Mouse (Mus musculus) lung, postnatal 10 days (tissue): ENCODE data around the gene Dcpp1.
"Not testable (repeated sequence)": the region's sequence is repeated elsewhere in the genome, so short reads cannot be mapped to it uniquely, and the experiment has no call there.

ENCODE experiments used
- DNase-seq: peaks from one replicate; pipeline ENCODE4 v3.0.0; 2021

Gene Dcpp1

DNA sequence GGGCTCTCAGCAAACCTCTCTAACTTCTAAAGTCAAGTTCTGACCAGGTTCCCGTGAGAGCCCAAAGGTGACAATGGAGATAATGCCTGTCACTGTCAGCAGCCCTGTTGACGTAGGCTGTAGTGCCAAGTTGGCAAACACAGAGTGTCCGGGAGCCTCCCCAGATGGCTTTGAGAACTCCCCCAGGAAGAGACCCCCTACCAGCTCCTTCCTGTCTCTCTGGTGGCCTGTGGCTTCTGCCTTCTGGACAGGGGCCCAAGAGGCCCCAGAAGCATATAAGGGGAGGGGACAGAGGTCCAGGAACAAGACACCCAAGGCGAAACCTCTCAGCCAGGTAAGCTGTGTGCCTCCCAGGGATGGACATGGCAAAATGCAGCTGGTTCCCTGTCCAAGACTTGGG lies at the start of gene Dcpp1, which contains the start of gene Dcpp2:
Gene Dcpp1 (plus strand): TSS at position 301 of the 400 bp plus-strand sequence.
Gene Dcpp2 (plus strand): TSS at position 305 of the 400 bp plus-strand sequence.
- DNase-seq, result not testable (repeated sequence)

DNA sequence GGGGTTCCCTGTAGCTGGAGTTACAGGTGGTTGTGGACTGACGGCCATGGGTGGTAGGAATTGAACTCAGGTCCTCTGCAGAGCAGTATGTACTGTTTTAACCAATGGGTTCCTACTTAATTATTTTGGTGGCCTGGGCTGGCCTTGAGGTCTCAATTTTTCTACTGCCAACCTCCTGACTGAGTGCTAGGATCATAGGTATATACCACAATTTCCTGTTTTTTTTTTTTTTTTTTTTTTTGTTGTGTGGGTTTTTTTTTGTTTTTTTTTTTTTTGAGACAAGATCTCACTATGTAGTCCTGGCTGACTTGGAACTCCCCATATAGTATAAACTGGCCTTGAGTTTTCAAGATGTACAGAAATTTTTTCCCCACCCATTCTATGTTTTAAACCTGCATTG lies 49.5 kb upstream of the Dcpp1 start:
- DNase-seq, result no peak

DNA sequence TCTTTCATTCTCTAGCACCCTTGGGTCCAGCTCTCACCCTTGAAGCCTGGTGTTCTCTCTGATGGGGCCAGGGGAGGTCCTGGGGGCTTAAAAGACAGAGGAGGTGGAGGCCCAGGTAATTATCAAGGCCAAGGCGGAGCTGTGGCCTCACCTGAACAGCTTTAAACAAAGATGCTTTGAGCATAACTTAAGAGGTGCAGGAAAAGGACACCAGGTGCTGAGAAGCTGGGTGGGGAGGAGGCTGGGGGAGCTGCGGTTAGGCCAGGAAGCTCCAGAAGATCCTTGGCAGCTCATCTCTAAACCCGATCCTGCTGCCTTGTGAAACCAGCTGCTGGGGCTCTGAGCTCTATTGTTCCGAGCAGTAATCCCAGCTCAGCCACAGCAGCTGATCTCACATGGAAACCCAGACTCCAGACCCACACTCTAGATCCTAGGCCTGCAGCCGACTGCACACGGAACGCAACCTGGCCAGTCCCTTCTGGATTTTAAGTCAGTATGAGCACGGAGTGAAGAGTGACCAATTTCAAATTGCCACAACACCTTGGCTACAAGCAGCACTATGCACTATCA lies 44.6 kb upstream of the Dcpp1 start, which contains the start of gene Prss33:
Gene Prss33 (minus strand): TSS at position 51 of the 570 bp plus-strand sequence.
- no peak for DNase-seq

DNA sequence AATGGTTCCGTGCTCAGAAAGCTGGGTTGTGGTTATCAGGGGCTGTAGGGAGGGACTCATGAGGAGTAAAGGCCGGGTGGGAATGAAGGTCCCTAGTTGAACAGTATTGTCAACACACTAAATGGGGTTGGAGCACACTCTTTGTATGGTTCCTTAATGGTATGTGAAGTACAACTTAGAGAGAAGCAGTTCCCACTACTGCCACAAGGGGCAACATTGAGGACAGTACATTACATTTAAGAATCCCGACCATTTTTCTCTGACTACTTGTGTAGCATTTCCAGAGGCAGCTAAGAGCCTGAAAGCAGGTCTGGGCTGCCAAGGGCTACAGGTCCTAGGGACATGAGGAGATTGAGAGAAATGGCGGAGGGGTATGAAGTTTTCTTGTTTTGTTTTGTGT lies 39.5 kb upstream of the Dcpp1 start:
- DNase-seq, result peak; percentile 75

GRCm38 (mm10) chr17:23843141-23843811 lies 37.4 kb upstream of the Dcpp1 start:
- DNase-seq, result no peak

- DNase-seq, result peak; percentile 71
Measured at GRCm38 (mm10) chr17:23843812-23844273, 36.8 kb upstream of the Dcpp1 start, which contains the start of the genes Prss32 and Prss41. Gene Prss32 (plus strand): TSS chr17:23843855. Gene Prss41 (minus strand): TSS chr17:23844172.

DNA sequence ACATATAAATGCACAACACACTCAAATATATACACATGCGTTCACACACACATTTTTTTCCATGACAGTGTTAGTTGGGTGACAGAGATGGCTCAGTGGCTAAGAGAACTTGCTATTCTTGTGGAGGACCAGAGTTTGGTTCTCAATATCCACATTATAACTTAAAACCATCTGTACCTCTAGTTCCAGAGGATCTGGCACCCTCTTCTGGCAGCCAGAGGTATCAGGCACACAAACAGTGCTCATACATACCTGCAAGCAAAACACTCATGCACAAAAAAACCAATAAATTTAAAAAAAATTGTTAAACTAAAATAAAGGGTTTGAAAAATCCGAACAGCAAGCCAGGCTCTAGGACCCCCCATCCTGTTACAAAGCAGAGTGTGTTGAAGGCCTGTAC lies 30.6 kb upstream of the Dcpp1 start:
- no peak for DNase-seq

DNA sequence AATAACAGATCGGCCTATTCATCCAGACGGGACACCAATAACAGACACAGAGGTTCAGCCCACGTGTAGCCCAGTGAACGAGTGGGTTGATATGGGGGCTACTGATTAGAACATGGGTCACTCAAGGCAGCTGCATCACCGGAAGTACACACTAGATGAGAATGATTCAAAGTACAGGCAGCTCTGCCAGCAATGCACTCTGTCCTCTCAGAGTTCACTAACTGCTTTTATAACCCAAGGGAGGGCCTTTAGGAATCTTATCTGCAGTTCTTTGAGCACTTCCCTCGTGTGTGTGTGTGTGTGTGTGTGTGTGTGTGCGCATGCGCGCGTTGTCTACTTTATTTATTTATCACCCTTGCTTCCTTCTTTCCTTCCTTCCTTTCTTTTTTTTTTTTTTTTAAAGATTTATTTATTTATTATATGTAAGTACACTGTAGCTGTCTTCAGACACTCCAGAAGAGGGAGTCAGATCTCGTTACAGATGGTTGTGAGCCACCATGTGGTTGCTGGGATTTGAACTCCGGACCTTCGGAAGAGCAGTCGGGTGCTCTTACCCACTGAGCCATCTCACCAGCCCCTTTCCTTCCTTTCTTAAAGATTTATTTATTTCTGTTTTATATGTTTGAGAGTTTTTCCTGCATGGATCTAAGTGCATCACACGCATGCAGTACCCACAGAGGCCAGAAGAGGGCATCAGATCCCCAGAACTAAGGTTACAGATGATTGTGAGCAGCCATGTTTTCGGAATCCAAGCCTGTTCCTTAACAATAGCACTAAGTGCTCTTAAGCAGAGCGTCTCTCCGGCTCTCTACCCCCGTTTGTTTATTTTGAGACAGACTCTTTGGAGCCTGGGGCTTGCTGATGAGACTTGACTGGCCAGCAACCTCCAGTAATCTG lies 29.6 kb upstream of the Dcpp1 start:
- DNase-seq, result peak; percentile 83

DNA sequence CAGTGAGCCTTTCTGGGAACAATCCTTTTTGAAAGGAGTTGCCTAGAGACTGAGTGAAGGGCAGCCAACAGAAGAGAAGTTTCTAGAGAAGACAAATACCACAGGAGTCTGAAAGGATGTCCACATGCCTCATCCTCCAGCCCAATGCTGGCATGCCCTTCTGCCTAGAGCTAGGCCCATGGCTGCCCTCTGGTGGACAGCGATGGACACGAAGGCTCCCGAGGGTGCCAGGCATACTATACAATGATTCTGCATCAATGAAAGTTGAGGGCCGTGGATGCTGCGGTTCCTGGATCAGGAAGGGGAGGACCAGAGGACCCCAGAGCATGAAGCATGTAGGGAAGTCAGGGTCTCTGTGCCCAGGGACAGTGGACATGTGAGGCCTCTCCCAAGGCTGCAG lies 27.4 kb upstream of the Dcpp1 start:
- peak; percentile 75 for DNase-seq

DNA sequence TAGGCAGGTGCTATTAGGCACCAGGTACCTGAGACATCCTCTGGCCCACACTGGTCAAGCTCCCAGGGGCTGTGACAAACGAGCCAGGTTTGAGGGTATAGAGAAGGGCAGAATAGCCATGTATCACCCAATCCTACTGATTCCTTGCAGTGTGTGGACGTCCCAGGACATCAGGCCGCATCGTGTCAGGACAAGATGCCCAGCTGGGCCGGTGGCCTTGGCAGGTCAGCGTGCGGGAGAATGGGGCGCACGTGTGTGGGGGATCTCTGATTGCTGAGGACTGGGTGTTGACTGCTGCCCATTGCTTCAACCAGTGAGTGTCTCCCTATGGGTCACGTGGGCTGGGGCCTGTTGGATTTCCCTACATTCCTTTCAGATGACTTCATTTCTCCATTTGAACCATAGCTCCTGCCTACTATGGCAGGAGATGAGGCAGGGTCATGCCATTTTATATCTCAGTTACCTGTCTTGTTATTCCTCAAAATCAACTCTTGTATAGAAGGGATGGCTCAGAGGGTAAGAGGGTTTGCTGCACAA lies 26.4 kb upstream of the Dcpp1 start:
- DNase-seq, result no peak

- DNase-seq, result no peak
Measured at GRCm38 (mm10) chr17:23857193-23857592, 23.5 kb upstream of the Dcpp1 start.

DNA sequence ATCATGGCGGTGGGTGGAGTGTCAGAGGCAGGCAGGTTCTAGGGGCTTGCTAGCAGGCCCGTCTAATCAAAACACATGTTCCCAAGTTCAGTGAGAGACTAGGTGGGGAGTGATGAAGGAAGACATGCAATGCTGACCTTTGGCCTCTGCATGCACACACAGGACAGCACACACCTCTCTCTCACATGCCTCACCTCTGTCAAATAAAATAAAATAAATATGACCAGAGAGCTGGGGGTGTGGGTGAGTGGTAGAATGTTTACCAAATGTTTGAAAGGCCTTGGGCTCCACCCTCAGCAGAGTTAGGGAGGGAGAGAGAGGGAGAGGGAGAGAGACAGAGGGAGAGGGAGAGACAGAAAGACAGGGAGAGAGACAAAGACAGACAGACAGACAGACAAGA lies 22.8 kb upstream of the Dcpp1 start:
- DNase-seq, result no peak

- DNase-seq, result no peak
Measured at GRCm38 (mm10) chr17:23862926-23863325, 17.8 kb upstream of the Dcpp1 start.

- DNase-seq, result no peak
Measured at GRCm38 (mm10) chr17:23867756-23868155, 12.9 kb upstream of the Dcpp1 start, which contains the start of gene Prss21. Gene Prss21 (plus strand): TSS chr17:23868056.

DNA sequence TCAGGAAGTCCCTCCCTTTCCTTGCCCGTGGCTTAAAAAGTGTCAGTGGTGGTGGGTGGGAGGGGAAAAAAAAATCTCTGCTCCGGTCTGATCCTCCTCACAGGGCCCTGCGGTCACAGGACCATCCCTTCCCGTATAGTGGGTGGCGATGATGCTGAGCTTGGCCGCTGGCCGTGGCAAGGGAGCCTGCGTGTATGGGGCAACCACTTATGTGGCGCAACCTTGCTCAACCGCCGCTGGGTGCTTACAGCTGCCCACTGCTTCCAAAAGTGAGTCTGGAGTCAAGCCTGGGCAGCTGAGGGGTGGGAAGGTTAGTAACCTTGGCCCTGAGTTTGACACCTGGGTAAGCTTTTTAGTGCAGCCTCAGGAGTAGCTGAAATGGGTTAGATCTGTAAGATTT lies 12.2 kb upstream of the Dcpp1 start:
- DNase-seq, result no peak

DNA sequence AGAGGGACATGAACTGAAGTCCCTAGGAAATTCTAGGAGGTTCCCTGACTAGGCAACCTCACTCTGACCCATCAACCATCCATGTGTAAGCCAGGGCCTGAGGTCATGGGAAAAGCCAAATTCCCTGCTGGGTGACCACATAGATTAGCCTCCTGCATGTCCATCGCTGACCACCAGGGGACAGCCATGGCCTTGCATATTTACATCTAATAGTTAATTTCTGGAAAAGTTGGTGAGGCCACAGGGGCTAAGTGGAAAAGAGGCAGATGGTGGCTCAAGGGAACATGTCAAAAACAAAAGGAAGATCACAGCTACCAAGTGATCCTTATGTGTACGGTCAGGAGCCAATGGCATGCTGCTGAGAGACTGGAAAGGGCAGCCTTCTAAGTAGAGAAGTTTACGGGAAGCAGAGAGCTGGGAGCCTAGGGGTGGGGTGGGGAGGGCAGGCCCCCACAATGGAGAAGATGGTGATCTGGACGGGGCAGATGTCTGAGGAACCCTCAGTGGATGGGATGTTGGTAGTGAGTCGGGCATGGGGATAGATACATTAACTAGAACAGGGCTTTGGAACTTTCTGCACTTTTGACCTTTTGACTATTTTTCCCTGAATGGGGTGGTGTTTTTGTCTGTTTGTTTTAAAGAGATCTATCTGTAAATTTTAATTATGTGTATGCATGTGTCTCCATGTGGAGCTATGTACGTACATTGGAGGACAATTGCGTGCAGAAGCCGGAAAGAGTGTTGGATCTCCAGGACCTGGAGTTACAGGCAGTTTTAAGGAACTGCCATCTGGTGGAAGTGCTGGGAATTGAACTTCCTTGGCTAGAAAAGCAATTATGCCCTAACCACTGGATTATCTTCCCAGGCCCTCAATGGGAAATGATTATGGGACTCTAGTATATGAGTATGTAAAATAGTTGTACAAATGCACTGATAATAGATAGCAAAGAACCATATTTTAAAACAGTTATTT lies 6.5 kb upstream of the Dcpp1 start:
- peak; percentile 83 for DNase-seq

DNA sequence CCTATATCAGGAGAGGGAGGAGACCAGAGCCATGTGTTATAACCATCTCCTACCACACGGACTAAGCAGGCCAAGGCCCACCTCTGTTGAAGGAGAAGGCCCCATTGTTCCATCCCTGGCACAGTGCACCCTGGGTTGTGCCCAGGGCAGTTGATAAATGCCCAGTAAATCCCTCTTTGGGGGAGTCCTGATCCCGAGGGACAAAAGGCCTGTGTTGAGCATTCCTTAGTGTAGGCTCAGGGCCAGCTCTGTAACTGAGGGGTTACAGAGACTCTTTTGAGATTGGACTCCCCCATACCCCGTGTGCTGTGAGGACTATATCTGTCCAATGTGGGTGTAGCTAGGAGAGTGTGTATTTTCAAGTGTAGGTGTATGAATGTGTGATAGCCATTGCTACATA lies 3.9 kb upstream of the Dcpp1 start:
- DNase-seq, result no peak

- no peak for DNase-seq
Measured at GRCm38 (mm10) chr17:23877166-23877565, 3.5 kb upstream of the Dcpp1 start.

GRCm38 (mm10) chr17:23917158-23917557 lies 36.5 kb downstream of the Dcpp1 start, which contains the start of gene Dcpp3:
Gene Dcpp3 (plus strand): TSS chr17:23917458.
- not testable (repeated sequence) for DNase-seq

DNA sequence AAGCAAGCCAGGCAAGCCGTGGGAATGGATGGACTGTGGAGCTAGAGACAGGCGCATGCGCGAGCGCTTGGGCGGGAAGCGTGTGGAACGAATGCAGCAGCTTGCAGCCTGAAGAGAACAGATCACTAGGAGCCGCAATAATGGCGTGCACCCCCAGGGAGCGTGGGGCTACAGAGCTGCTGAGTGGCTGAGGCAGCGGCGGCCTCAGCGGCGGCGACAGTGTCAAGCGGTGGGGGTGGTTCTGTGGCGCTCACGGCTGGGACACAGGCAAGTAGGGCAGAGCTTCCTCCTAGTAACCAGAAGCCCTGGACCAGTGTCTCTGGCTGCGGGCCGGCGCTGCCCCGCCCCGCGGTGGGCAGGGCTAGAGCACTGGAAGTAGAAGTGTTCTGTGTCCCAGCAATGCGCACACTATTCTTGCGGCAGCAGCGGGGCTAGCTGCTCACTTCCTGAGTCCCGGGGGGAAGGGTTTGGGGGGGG lies 43.9 kb downstream of the Dcpp1 start:
- DNase-seq, result peak; percentile 95

GRCm38 (mm10) chr17:23925090-23925493 lies 44.4 kb downstream of the Dcpp1 start:
- peak; percentile 83 for DNase-seq
